Mouse (Mus musculus) thymus, adult 2 months (tissue): ENCODE measurements at regions not wholly inside any gene's neighbourhood (a gene's known extent, or its start where the extent isn't known, plus 50 kb on each side); places are given as distances from the start of the nearest gene placed in this dataset.

Source experiments
- DNase-seq: peaks from one replicate; pipeline ENCODE4 v3.0.0; 2021
- H3K27ac ChIP-seq: fragments of 200-500 bp; 2 replicates; pipeline ENCODE4 v1.5.1; 2012; ENCODE audit warnings: low read length, control low read depth; ENCODE audit not compliant: control insufficient read depth, insufficient read depth
- H3K27me3 ChIP-seq: fragments of 200-500 bp; 2 replicates; pipeline ENCODE4 v1.6.1; 2012; ENCODE audit warnings: mild to moderate bottlenecking, low read length, moderate library complexity, mixed read lengths; ENCODE audit not compliant: control insufficient read depth, insufficient read depth
- H3K36me3 ChIP-seq: fragments of 200-500 bp; 2 replicates; pipeline ENCODE4 v1.6.1; 2012; ENCODE audit warnings: mild to moderate bottlenecking, low read length, moderate library complexity; ENCODE audit not compliant: control insufficient read depth, insufficient read depth
- H3K4me1 ChIP-seq: fragments of 200-500 bp; replicated peaks from 2 replicates; pipeline ENCODE4 v1.6.1; 2012; ENCODE audit warnings: low read length; ENCODE audit not compliant: control insufficient read depth, insufficient read depth
- H3K4me3 ChIP-seq: fragments of 200-500 bp; 2 replicates; pipeline ENCODE4 v1.5.1; 2012; ENCODE audit warnings: mild to moderate bottlenecking, low read length, control low read depth, moderate library complexity; ENCODE audit not compliant: control insufficient read depth, insufficient read depth
- CTCF ChIP-seq: fragments of 200-500 bp; IDR thresholded peaks from 2 replicates; pipeline ENCODE4 v1.5.1; 2012; ENCODE audit warnings: mild to moderate bottlenecking, control low read depth, low read length, moderate library complexity, borderline replicate concordance; ENCODE audit not compliant: control insufficient read depth, poor library complexity, insufficient read depth; ENCODE audit errors: extremely low read depth
- POLR2A ChIP-seq: fragments of 200-500 bp; IDR thresholded peaks from 2 replicates; pipeline ENCODE4 v1.6.1; 2012; ENCODE audit warnings: mild to moderate bottlenecking, low read length, control low read depth, moderate library complexity; ENCODE audit not compliant: control insufficient read depth, poor library complexity, insufficient read depth; ENCODE audit errors: extremely low read depth
- WGBS: fragments of 180-500 bp; shearing (Covaris S2); methylation state at CpG from one replicate; pipeline ENCODE4 v1.1.7; 2018; 5-methylcytosine and 5-hydroxymethylcytosine counted together

GRCm38 (mm10) chr3:21939738-21940137 lies 136.7 kb upstream of the Tbl1xr1 start:
- Histone ChIP-seq H3K4me3 (no peak overlapping the region), H3K27me3 (no peaks in the 10 kb centered on the region), H3K36me3 (no peaks in the 10 kb centered on the region), H3K4me1 (peaks cover 23% of the 10 kb centered on the region), H3K27ac (no peak overlapping the region)
- DNase-seq = no peak
- WGBS = 22% methylated on average over 6 of the region's 6 CpGs
- TF ChIP-seq CTCF (no peak), POLR2A (no peak)

DNA sequence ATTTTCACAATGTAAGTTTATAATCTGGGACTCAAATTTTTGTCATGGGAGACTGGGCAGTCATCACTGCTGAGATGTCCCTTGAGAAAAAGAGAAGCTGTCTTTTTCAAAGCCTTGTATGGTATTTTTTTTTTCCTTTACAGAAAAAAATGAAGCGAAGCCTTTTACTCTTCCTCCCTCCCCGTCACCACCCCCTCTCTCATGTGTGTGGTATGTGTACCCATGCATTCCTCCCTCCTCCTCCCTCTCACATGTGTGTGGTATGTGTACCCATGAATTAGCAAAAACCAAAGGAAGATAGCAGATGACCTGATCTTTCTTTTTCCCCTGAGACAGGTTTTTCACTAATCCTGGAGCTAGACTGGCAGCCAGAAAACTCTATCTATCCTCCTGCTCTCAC lies 134.9 kb upstream of the Tbl1xr1 start:
- no peaks in the 10 kb centered on the region for H3K27me3 ChIP-seq
- H3K36me3 ChIP-seq = no peaks in the 10 kb centered on the region
- H3K27ac ChIP-seq = no peak overlapping the region
- no peak for TF ChIP-seq POLR2A
- TF ChIP-seq CTCF = no peak
- H3K4me1 ChIP-seq = peaks cover 18% of the 10 kb centered on the region
- WGBS = 72% methylated on average over 2 of the region's 2 CpGs
- H3K4me3 ChIP-seq = no peak overlapping the region
- no peak for DNase-seq

GRCm38 (mm10) chr3:21942912-21943311 lies 133.5 kb upstream of the Tbl1xr1 start:
- no peak for DNase-seq
- WGBS = 23% methylated on average over 1 of the region's 1 CpGs
- no peak overlapping the region for H3K4me3 ChIP-seq
- no peaks in the 10 kb centered on the region for H3K36me3 ChIP-seq
- no peak overlapping the region for H3K27ac ChIP-seq
- no peak for TF ChIP-seq CTCF
- no peak for TF ChIP-seq POLR2A
- no peaks in the 10 kb centered on the region for H3K27me3 ChIP-seq
- H3K4me1 ChIP-seq = peaks cover 8% of the 10 kb centered on the region

DNA sequence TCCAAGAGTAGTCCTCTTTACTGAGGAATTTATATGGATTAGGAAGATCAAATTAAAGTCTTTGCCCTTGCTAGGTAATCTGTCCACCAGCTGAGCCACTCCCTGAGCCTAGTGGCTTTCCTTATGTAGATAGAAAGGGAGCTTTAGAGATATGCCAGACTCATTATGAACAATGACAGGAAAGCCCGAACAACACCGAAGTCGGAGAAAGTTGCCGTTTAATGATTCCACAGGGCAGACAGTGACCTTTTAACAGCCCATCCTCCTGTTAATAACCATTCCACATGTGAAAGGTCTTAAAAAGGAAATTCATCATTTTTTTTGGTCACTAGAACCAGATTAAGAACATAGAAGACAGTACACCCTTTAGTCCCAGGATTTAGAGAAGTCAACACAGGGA lies 130.7 kb upstream of the Tbl1xr1 start:
- Histone ChIP-seq H3K27me3 (no peaks in the 10 kb centered on the region), H3K27ac (no peak overlapping the region), H3K4me1 (peaks cover 3% of the 10 kb centered on the region), H3K36me3 (no peaks in the 10 kb centered on the region), H3K4me3 (no peak overlapping the region)
- whole genome bisulfite sequencing = 96% methylated on average over 4 of the region's 4 CpGs
- TF ChIP-seq POLR2A (no peak), CTCF (no peak)
- DNase-seq = no peak

DNA sequence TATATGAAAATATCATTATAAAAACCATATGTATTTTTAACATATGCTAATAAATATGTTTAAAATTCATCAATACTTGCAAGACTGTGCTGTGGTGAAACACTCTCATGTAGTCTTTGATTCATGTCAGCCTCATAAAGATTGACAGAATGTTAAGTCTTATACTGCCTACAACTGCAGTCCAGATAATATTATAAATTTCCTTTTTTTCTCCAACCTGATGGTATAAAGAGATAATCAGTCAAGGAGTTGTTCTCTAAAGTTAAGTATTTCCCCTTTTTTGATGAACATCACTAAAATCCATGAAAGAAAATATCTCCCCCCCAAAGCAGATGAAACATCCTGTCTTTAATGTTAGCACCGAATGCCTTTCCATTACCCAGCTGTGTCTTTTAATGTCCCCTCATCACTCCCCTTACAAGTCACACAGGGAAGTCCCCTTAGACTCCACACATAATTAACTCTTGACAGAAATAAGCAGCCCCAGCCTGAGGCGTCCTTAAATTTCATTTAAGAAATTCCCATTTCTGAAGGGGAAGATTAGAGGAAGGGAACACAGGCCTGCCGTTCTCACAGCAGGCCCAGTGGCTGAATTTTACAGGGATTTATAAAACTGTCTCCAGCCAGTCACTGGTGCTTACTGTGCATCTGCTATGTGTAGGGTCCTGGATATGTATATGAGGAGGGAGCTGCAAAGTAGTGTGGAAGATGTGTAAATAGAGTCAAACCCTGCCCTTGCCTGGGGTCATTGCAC lies 129.0 kb upstream of the Tbl1xr1 start:
- 49% methylated on average over 3 of the region's 3 CpGs for WGBS
- no peak for DNase-seq
- H3K36me3 ChIP-seq = no peaks in the 10 kb centered on the region
- TF ChIP-seq CTCF (no peak), POLR2A (no peak)
- H3K27me3 ChIP-seq = no peaks in the 10 kb centered on the region
- H3K4me3 ChIP-seq = no peak overlapping the region
- H3K4me1 ChIP-seq = peaks cover 11% of the 10 kb centered on the region
- no peak overlapping the region for H3K27ac ChIP-seq

- Histone ChIP-seq H3K36me3 (no peaks in the 10 kb centered on the region), H3K4me1 (peaks cover 15% of the 10 kb centered on the region), H3K4me3 (no peak overlapping the region), H3K27me3 (no peaks in the 10 kb centered on the region), H3K27ac (no peak overlapping the region)
- 88% methylated on average over 4 of the region's 4 CpGs for WGBS
- no peak for DNase-seq
- no peak for TF ChIP-seq POLR2A
- no peak for TF ChIP-seq CTCF
Measured at GRCm38 (mm10) chr3:21948074-21948659, 128.3 kb upstream of the Tbl1xr1 start.
